Mouse (Mus musculus) midbrain, postnatal 0 days (tissue): Measurements from ENCODE around the gene Map2k7. TPM values are rescaled to one million over a fixed set of nuclear protein-coding genes. Genes with fewer than 3 reads are reported as not detected.
A peak's percentile ranks its signal among the peaks of the same experiment; 100 is the strongest.

Source experiments
- ATAC-seq: fragments of 200-750 bp; cut with Nextera tagmentation; 2 replicates; pipeline ENCODE4 v1.8.0; 2017; ENCODE audit warnings: moderate number of reproducible peaks, mild to moderate bottlenecking, moderate TSS enrichment, moderate library complexity; ENCODE audit not compliant: low FRiP score
- DNase-seq: peaks from one replicate; pipeline ENCODE4 v3.0.0-alpha.2; 2015; ENCODE audit warnings: low spot score
- H3K27ac ChIP-seq: fragments of 300-500 bp; sonication (generic); 2 replicates; pipeline ENCODE4 v1.5.1; 2014; ENCODE audit warnings: low read depth, mild to moderate bottlenecking, low read length, mixed read lengths
- H3K27me3 ChIP-seq: fragments of 300-500 bp; sonication (generic); 2 replicates; pipeline ENCODE4 v1.6.1; 2014; ENCODE audit warnings: low read length, control low read depth, mixed read lengths; ENCODE audit not compliant: insufficient read depth
- H3K36me3 ChIP-seq: fragments of 300-500 bp; sonication (generic); 2 replicates; pipeline ENCODE4 v1.6.1; 2014; ENCODE audit warnings: low read length, control low read depth, mixed read lengths; ENCODE audit not compliant: insufficient read depth
- H3K4me1 ChIP-seq: fragments of 300-500 bp; sonication (generic); 2 replicates; pipeline ENCODE4 v1.6.1; 2014; ENCODE audit warnings: mild to moderate bottlenecking, control low read depth, antibody characterized with exemption, low read length, mixed read lengths; ENCODE audit not compliant: insufficient read depth
- H3K4me2 ChIP-seq: fragments of 300-500 bp; sonication (generic); 2 replicates; pipeline ENCODE4 v1.6.1; 2014; ENCODE audit warnings: low read depth, mild to moderate bottlenecking, low read length, mixed read lengths; ENCODE audit not compliant: poor library complexity, severe bottlenecking
- H3K4me3 ChIP-seq: fragments of 300-500 bp; sonication (generic); 2 replicates; pipeline ENCODE4 v1.5.1; 2014; ENCODE audit warnings: low read depth, mild to moderate bottlenecking, low read length, moderate library complexity
- H3K9ac ChIP-seq: fragments of 300-500 bp; sonication (generic); replicated peaks from 2 replicates; pipeline ENCODE4 v1.6.1; 2014; ENCODE audit warnings: mild to moderate bottlenecking, low read length, moderate library complexity, mixed read lengths; ENCODE audit not compliant: poor library complexity, severe bottlenecking
- H3K9me3 ChIP-seq: fragments of 300-500 bp; sonication (generic); 2 replicates; pipeline ENCODE4 v1.6.1; 2016; ENCODE audit warnings: low read length, control low read depth
- CTCF ChIP-seq: IDR thresholded peaks from 2 replicates; pipeline ENCODE4 v1.5.1; 2016; ENCODE audit warnings: antibody characterized with exemption, mild to moderate bottlenecking
- WGBS: fragments of 180-500 bp; shearing (Covaris S2); extraction: QIAGEN DNeasy Blood & Tissue Kit; methylation state at CpG from one replicate; pipeline ENCODE4 v1.1.7; 2014; 5-methylcytosine and 5-hydroxymethylcytosine counted together
- polyA plus RNA-seq: library from polyadenylated mRNA; unstranded; fragments of >200 nt; fragmentation: Nextera tagmentation; extraction: Ambion mirVana; gene quantifications from 2 replicates; pipeline ENCODE4 v1.2.1, GENCODE M21; 2015
- total RNA-seq: library from RNA; depleted of rRNA; stranded (reverse); fragments of >200 nt; gene quantifications from 2 replicates; pipeline ENCODE4 v1.2.3, GENCODE M21; 2014; rRNA removed

Map2k7 gene
- 32.8 and 42.3 TPM in 2 replicates for total RNA-seq
- 29.3 and 29.4 TPM in 2 replicates for polyA plus RNA-seq

GRCm38 (mm10) chr8:4238434-4239192 is at the start of gene Map2k7, which contains the start of gene Gm49320:
Gene Map2k7 (plus strand): TSS chr8:4238740.
Gene Gm49320 (plus strand): TSS chr8:4238865.
- Histone ChIP-seq H3K27me3 (no peaks in the 10 kb centered on the region), H3K4me2 (peak within 1 kb of the TSS; percentile 85), H3K9me3 (no peaks in the 10 kb centered on the region), H3K4me1 (peaks cover 8% of the 10 kb centered on the region), H3K36me3 (peaks cover 16% of the 10 kb centered on the region), H3K9ac (peak within 1 kb of the TSS; percentile 79), H3K4me3 (peak within 1 kb of the TSS; percentile 82), H3K27ac (peak within 1 kb of the TSS; percentile 89)
- DNase-seq: peak; percentile 100
- peak; percentile 96 for ATAC-seq
- TF ChIP-seq CTCF: peak; percentile 74
- under 1% methylated on average over 62 of the region's 71 CpGs for WGBS

GRCm38 (mm10) chr8:4189031-4189722 is 49.4 kb upstream of the Map2k7 start:
- no peak for DNase-seq
- Histone ChIP-seq H3K9me3 (no peaks in the 10 kb centered on the region), H3K9ac (no peak overlapping the region), H3K4me3 (no peak overlapping the region), H3K4me2 (no peak overlapping the region), H3K36me3 (peaks cover 53% of the 10 kb centered on the region), H3K27ac (no peak overlapping the region), H3K27me3 (no peaks in the 10 kb centered on the region), H3K4me1 (no peaks in the 10 kb centered on the region)
- WGBS: 40% methylated on average over 3 of the region's 3 CpGs
- ATAC-seq: no peak
- TF ChIP-seq CTCF: no peak

- Histone ChIP-seq H3K4me3 (no peak overlapping the region), H3K36me3 (peaks cover 40% of the 10 kb centered on the region), H3K9me3 (no peaks in the 10 kb centered on the region), H3K4me2 (no peak overlapping the region), H3K9ac (no peak overlapping the region), H3K4me1 (no peaks in the 10 kb centered on the region), H3K27ac (peak overlapping the region; percentile 67), H3K27me3 (no peaks in the 10 kb centered on the region)
- ATAC-seq (peak; percentile 51), DNase-seq (peak; percentile 74)
- TF ChIP-seq CTCF: no peak
- 30% methylated on average over 5 of the region's 5 CpGs for WGBS
These were observed 46.2 kb upstream of the Map2k7 start for GRCm38 (mm10) chr8:4192305-4192704.

GRCm38 (mm10) chr8:4192807-4193587 is 45.5 kb upstream of the Map2k7 start:
- no peak overlapping the region for H3K4me2 ChIP-seq
- 4% methylated on average over 18 of the region's 18 CpGs for WGBS
- no peak overlapping the region for H3K9ac ChIP-seq
- DNase-seq (peak; percentile 81), ATAC-seq (peak; percentile 82)
- H3K36me3 ChIP-seq: peaks cover 39% of the 10 kb centered on the region
- no peaks in the 10 kb centered on the region for H3K4me1 ChIP-seq
- peak overlapping the region; percentile 67 for H3K27ac ChIP-seq
- no peaks in the 10 kb centered on the region for H3K9me3 ChIP-seq
- H3K27me3 ChIP-seq: no peaks in the 10 kb centered on the region
- H3K4me3 ChIP-seq: no peak overlapping the region
- TF ChIP-seq CTCF: peak; percentile 90

- Histone ChIP-seq H3K4me1 (no peaks in the 10 kb centered on the region), H3K4me3 (no peak overlapping the region), H3K27me3 (no peaks in the 10 kb centered on the region), H3K4me2 (no peak overlapping the region), H3K36me3 (peaks cover 33% of the 10 kb centered on the region), H3K9ac (no peak overlapping the region), H3K27ac (peak overlapping the region; percentile 67; the same call in 1 of the 2 replicates), H3K9me3 (no peaks in the 10 kb centered on the region)
- TF ChIP-seq CTCF: no peak
- DNase-seq (no peak), ATAC-seq (no peak)
- 54% methylated on average over 7 of the region's 7 CpGs for WGBS
These were observed 45.0 kb upstream of the Map2k7 start for GRCm38 (mm10) chr8:4193588-4193894.
